Mouse (Mus musculus) lung, embryonic 14.5 days (tissue): ENCODE measurements around the gene Padi2. TPM values are rescaled to one million over a fixed set of nuclear protein-coding genes. Genes with fewer than 3 reads are reported as not detected.

Source experiments
- ATAC-seq: fragments of 200-750 bp; cut with Nextera tagmentation; 2 replicates; pipeline ENCODE4 v1.8.0; 2017; ENCODE audit warnings: mild to moderate bottlenecking, moderate TSS enrichment, moderate library complexity; ENCODE audit not compliant: insufficient read depth
- DNase-seq: peaks from one replicate; pipeline ENCODE4 v3.0.0-alpha.2; 2015
- H3K27ac ChIP-seq: fragments of 300-500 bp; sonication (generic); 2 replicates; pipeline ENCODE4 v1.5.1; 2014; ENCODE audit warnings: low read depth, mild to moderate bottlenecking, moderate library complexity
- H3K27me3 ChIP-seq: fragments of 300-500 bp; sonication (generic); 2 replicates; pipeline ENCODE4 v1.6.1; 2014; ENCODE audit warnings: low read length, control low read depth; ENCODE audit not compliant: insufficient read depth
- H3K36me3 ChIP-seq: fragments of 300-500 bp; sonication (generic); 2 replicates; pipeline ENCODE4 v1.6.1; 2014; ENCODE audit warnings: control low read depth; ENCODE audit not compliant: insufficient read depth
- H3K4me1 ChIP-seq: fragments of 300-500 bp; sonication (generic); 2 replicates; pipeline ENCODE4 v1.6.1; 2014; ENCODE audit warnings: antibody characterized with exemption, control low read depth; ENCODE audit not compliant: insufficient read depth
- H3K4me2 ChIP-seq: fragments of 300-500 bp; sonication (generic); 2 replicates; pipeline ENCODE4 v1.6.1; 2014; ENCODE audit warnings: mild to moderate bottlenecking
- H3K4me3 ChIP-seq: fragments of 300-500 bp; sonication (generic); 2 replicates; pipeline ENCODE4 v1.5.1; 2014; ENCODE audit warnings: low read depth, low read length
- H3K9ac ChIP-seq: fragments of 300-500 bp; sonication (generic); 2 replicates; pipeline ENCODE4 v1.6.1; 2014
- H3K9me3 ChIP-seq: fragments of 300-500 bp; sonication (generic); 2 replicates; pipeline ENCODE4 v1.6.1; 2016; ENCODE audit warnings: low read depth, low read length, control low read depth
- CTCF ChIP-seq: IDR thresholded peaks from 2 replicates; pipeline ENCODE4 v1.5.1; 2016; ENCODE audit warnings: antibody characterized with exemption, low read depth
- WGBS: fragments of 180-500 bp; shearing (Covaris S2); extraction: QIAGEN DNeasy Blood & Tissue Kit; methylation state at CpG from one replicate; pipeline ENCODE4 v1.1.7; 2014; 5-methylcytosine and 5-hydroxymethylcytosine counted together
- polyA plus RNA-seq: library from polyadenylated mRNA; unstranded; fragments of >200 nt; fragmentation: Nextera tagmentation; extraction: Ambion mirVana; gene quantifications from 2 replicates; pipeline ENCODE4 v1.2.1, GENCODE M21; 2014

Gene Padi2
- polyA plus RNA-seq, 1 experiment from 2014 or later, result 1.8 TPM

- Histone ChIP-seq H3K27me3 (no peaks in the 10 kb centered on the region), H3K4me3 (no peak overlapping the region), H3K27ac (no peak overlapping the region), H3K9ac (no peak overlapping the region), H3K9me3 (no peaks in the 10 kb centered on the region), H3K4me1 (no peaks in the 10 kb centered on the region), H3K36me3 (no peaks in the 10 kb centered on the region), H3K4me2 (no peak overlapping the region)
- no peak for ATAC-seq
- TF ChIP-seq CTCF, result no peak
- WGBS, result 43% methylated on average over 11 of the region's 11 CpGs
- DNase-seq, result no peak
Measured at GRCm38 (mm10) chr4:140919974-140920836, 14.1 kb downstream of the Padi2 start.

GRCm38 (mm10) chr4:140922508-140922907 is 16.4 kb downstream of the Padi2 start:
- ATAC-seq, result no peak
- Histone ChIP-seq H3K4me2 (no peak overlapping the region), H3K9ac (no peak overlapping the region), H3K4me1 (no peaks in the 10 kb centered on the region), H3K36me3 (no peaks in the 10 kb centered on the region), H3K27ac (no peak overlapping the region), H3K9me3 (no peaks in the 10 kb centered on the region), H3K27me3 (no peaks in the 10 kb centered on the region), H3K4me3 (no peak overlapping the region)
- 85% methylated on average over 5 of the region's 5 CpGs for WGBS
- TF ChIP-seq CTCF, result no peak
- DNase-seq, result no peak

GRCm38 (mm10) chr4:140925648-140926047 is 19.5 kb downstream of the Padi2 start:
- peak; percentile 18 for DNase-seq
- Histone ChIP-seq H3K4me1 (no peaks in the 10 kb centered on the region), H3K36me3 (no peaks in the 10 kb centered on the region), H3K9ac (no peak overlapping the region), H3K27ac (no peak overlapping the region; the same call in 1 of the 2 replicates), H3K9me3 (no peaks in the 10 kb centered on the region), H3K27me3 (no peaks in the 10 kb centered on the region), H3K4me3 (no peak overlapping the region), H3K4me2 (no peak overlapping the region)
- peak; percentile 35; the same call in 1 of the 2 replicates for ATAC-seq
- no peak for TF ChIP-seq CTCF
- WGBS, result 44% methylated on average over 8 of the region's 8 CpGs

- Histone ChIP-seq H3K36me3 (no peaks in the 10 kb centered on the region), H3K4me1 (no peaks in the 10 kb centered on the region), H3K4me3 (no peak overlapping the region), H3K9me3 (no peaks in the 10 kb centered on the region), H3K4me2 (no peak overlapping the region), H3K27me3 (no peaks in the 10 kb centered on the region), H3K27ac (no peak overlapping the region), H3K9ac (no peak overlapping the region)
- 55% methylated on average over 9 of the region's 9 CpGs for WGBS
- ATAC-seq (no peak), DNase-seq (no peak)
- TF ChIP-seq CTCF, result no peak
Measured at GRCm38 (mm10) chr4:140928349-140928748, 22.2 kb downstream of the Padi2 start.

- DNase-seq, result no peak
- no peak overlapping the region for H3K4me2 ChIP-seq
- no peak overlapping the region for H3K4me3 ChIP-seq
- no peak for TF ChIP-seq CTCF
- H3K9me3 ChIP-seq, result no peaks in the 10 kb centered on the region
- H3K27me3 ChIP-seq, result no peaks in the 10 kb centered on the region
- no peak overlapping the region for H3K27ac ChIP-seq
- H3K36me3 ChIP-seq, result no peaks in the 10 kb centered on the region
- no peak for ATAC-seq
- no peak overlapping the region for H3K9ac ChIP-seq
- WGBS, result 72% methylated on average over 8 of the region's 8 CpGs
- H3K4me1 ChIP-seq, result no peaks in the 10 kb centered on the region
Measured at GRCm38 (mm10) chr4:140929745-140930144, 23.6 kb downstream of the Padi2 start.

- DNase-seq (no peak), ATAC-seq (no peak)
- Histone ChIP-seq H3K4me1 (no peaks in the 10 kb centered on the region), H3K4me3 (no peak overlapping the region), H3K4me2 (no peak overlapping the region), H3K27me3 (no peaks in the 10 kb centered on the region), H3K36me3 (no peaks in the 10 kb centered on the region), H3K9me3 (no peaks in the 10 kb centered on the region), H3K9ac (no peak overlapping the region), H3K27ac (no peak overlapping the region)
- WGBS, result 46% methylated on average over 10 of the region's 10 CpGs
- TF ChIP-seq CTCF, result no peak
Measured at GRCm38 (mm10) chr4:140930900-140931470, 24.8 kb downstream of the Padi2 start.

- DNase-seq, result no peak
- Histone ChIP-seq H3K36me3 (no peaks in the 10 kb centered on the region), H3K9ac (no peak overlapping the region), H3K9me3 (peaks cover 5% of the 10 kb centered on the region; the same call in 1 of the 2 replicates), H3K27ac (no peak overlapping the region), H3K27me3 (no peaks in the 10 kb centered on the region), H3K4me3 (no peak overlapping the region), H3K4me1 (no peaks in the 10 kb centered on the region), H3K4me2 (no peak overlapping the region)
- WGBS, result 79% methylated on average over 9 of the region's 9 CpGs
- TF ChIP-seq CTCF, result no peak
- no peak for ATAC-seq
Measured at GRCm38 (mm10) chr4:140935643-140936042, 29.5 kb downstream of the Padi2 start.
